ENCODE assay signal across 8 mouse cellular contexts in the genomic region with DNA sequence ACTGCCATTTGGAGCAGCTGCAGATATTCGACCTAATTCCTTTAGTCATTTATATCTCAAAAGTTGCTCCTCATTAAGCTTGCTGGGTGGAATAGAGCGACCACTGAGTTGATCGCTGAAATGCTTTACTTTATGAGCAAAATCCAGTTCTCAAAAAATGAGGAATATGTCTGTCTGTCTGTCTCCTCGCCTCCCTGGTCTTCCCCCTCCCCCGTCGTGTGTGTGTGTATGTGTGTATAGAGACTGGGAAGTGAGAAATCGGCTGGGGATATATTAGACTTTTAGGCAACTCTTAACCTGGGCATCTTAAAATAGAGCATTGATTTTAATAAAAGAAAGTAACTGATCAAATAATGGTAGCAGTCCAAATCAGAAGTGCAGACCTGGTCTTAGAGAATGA. TPM values are rescaled to one million over a fixed set of nuclear protein-coding genes. Genes with fewer than 3 reads are reported as not detected.
DNase-seq lines count a peak whose midpoint lies in the region; ATAC-seq and TF ChIP-seq lines count a peak whose summit lies in the region.

No protein-coding gene starts in this region.

- no peaks in the 10 kb centered on the region for H3K27me3 ChIP-seq in heart, embryonic 10.5 days (ENCODE audit: insufficient read depth, poor library complexity, severe bottlenecking)
- H3K27me3 ChIP-seq in ES-Bruce4 (ENCODE audit: control insufficient read depth, insufficient read depth, low read length, poor library complexity, severe bottlenecking) = no peaks in the 10 kb centered on the region
- no peaks in the 10 kb centered on the region for H3K27me3 ChIP-seq in forebrain, embryonic 16.5 days (replicated peaks; ENCODE audit: control insufficient read depth, insufficient read depth, low read length)
- no peaks in the 10 kb centered on the region for H3K27me3 ChIP-seq in liver, embryonic 16.5 days (ENCODE audit: control insufficient read depth, insufficient read depth, low read depth, low read length)

- no peak for DNase-seq in heart, embryonic 10.5 days (ENCODE audit: low spot score)
- no peak for DNase-seq in heart, postnatal 4 days
- no peak for DNase-seq in gastrocnemius, postnatal 10 days
- DNase-seq in gastrocnemius, adult 8-10 months (ENCODE audit: low spot score in 2 of 2) = no peak
- no peak for DNase-seq in adrenal gland, postnatal 25 days

- H3K9ac ChIP-seq in ES-Bruce4 (ENCODE audit: low read depth, poor library complexity, severe bottlenecking) = peak overlapping the region; percentile 66
- H3K9ac ChIP-seq in forebrain, embryonic 16.5 days (replicated peaks; ENCODE audit: low read depth, low read length) = peak overlapping the region; percentile 72
- peak overlapping the region; percentile 35 for H3K9ac ChIP-seq in liver, embryonic 16.5 days (ENCODE audit: low read depth, low read length)

- no peak for TF ChIP-seq EP300 in ES-Bruce4 (IDR thresholded peaks at IDR 0.05; ENCODE audit: insufficient read depth, low read depth, low read length)

- no peak for ATAC-seq in forebrain, embryonic 16.5 days
- no peak for ATAC-seq in liver, embryonic 16.5 days (ENCODE audit: low read depth)

- no peak for TF ChIP-seq POLR2A in ES-Bruce4 (IDR thresholded peaks at IDR 0.05; ENCODE audit: insufficient read depth, low read length)

- TF ChIP-seq CTCF in ES-Bruce4 (IDR thresholded peaks at IDR 0.05; ENCODE audit: low read depth, low read length) = no peak

- H3K27ac ChIP-seq in heart, embryonic 10.5 days = peak overlapping the region; percentile 90
- no peak overlapping the region for H3K27ac ChIP-seq in ES-Bruce4 (ENCODE audit: insufficient read depth, low read length)
- peak overlapping the region; percentile 71 for H3K27ac ChIP-seq in forebrain, embryonic 16.5 days (ENCODE audit: low read length)
- H3K27ac ChIP-seq in liver, embryonic 16.5 days (ENCODE audit: low read length) = peak overlapping the region; percentile 76

- no peaks in the 10 kb centered on the region for H3K9me3 ChIP-seq in heart, embryonic 10.5 days
- H3K9me3 ChIP-seq in ES-Bruce4 (replicated peaks; ENCODE audit: control insufficient read depth, insufficient read depth, low read length, poor library complexity, severe bottlenecking) = no peaks in the 10 kb centered on the region
- H3K9me3 ChIP-seq in forebrain, embryonic 16.5 days (ENCODE audit: control insufficient read depth, low read length) = no peaks in the 10 kb centered on the region
- no peaks in the 10 kb centered on the region for H3K9me3 ChIP-seq in liver, embryonic 16.5 days (replicated peaks; ENCODE audit: control insufficient read depth, low read length)

- H3K36me3 ChIP-seq in heart, embryonic 10.5 days = peaks cover 43% of the 10 kb centered on the region
- H3K36me3 ChIP-seq in ES-Bruce4 (ENCODE audit: control insufficient read depth, insufficient read depth, low read length, poor library complexity, severe bottlenecking) = peaks cover 21% of the 10 kb centered on the region
- peaks cover 14% of the 10 kb centered on the region for H3K36me3 ChIP-seq in forebrain, embryonic 16.5 days (ENCODE audit: control insufficient read depth, insufficient read depth)
- H3K36me3 ChIP-seq in liver, embryonic 16.5 days (ENCODE audit: control insufficient read depth, insufficient read depth) = peaks cover 18% of the 10 kb centered on the region

- peak overlapping the region; percentile 94 for H3K4me2 ChIP-seq in forebrain, embryonic 16.5 days (ENCODE audit: low read length)
- H3K4me2 ChIP-seq in liver, embryonic 16.5 days (ENCODE audit: low read depth, low read length) = peak overlapping the region; percentile 79

- peaks cover 9% of the 10 kb centered on the region; the same call in 1 of the 2 replicates for H3K4me1 ChIP-seq in heart, embryonic 10.5 days
- H3K4me1 ChIP-seq in ES-Bruce4 (ENCODE audit: control insufficient read depth, insufficient read depth, low read length) = no peaks in the 10 kb centered on the region
- peaks cover 11% of the 10 kb centered on the region for H3K4me1 ChIP-seq in forebrain, embryonic 16.5 days (replicated peaks; ENCODE audit: control insufficient read depth, insufficient read depth, low read length)
- H3K4me1 ChIP-seq in liver, embryonic 16.5 days (ENCODE audit: control insufficient read depth, low read depth, low read length) = peaks cover 21% of the 10 kb centered on the region

- peak overlapping the region; percentile 75 for H3K4me3 ChIP-seq in heart, embryonic 10.5 days
- peak overlapping the region; percentile 95 for H3K4me3 ChIP-seq in ES-Bruce4 (ENCODE audit: low read depth, low read length)
- H3K4me3 ChIP-seq in forebrain, embryonic 16.5 days (replicated peaks; ENCODE audit: low read length) = peak overlapping the region; percentile 76
- peak overlapping the region; percentile 73 for H3K4me3 ChIP-seq in liver, embryonic 16.5 days (ENCODE audit: low read depth, low read length)

- 19% methylated on average over 7 of the region's 7 CpGs for WGBS in heart, embryonic 10.5 days
- WGBS in forebrain, embryonic 16.5 days = 17% methylated on average over 7 of the region's 7 CpGs
- WGBS in liver, embryonic 16.5 days (ENCODE audit: insufficient replicate concordance) = 4% methylated on average over 7 of the region's 7 CpGs

RNA-seq across cellular contexts. Expression of gene Ing4, which starts 0.7 kb away (rescaled TPM):
- polyA plus RNA-seq in heart, embryonic 10.5 days (2016; fragmentation: Nextera tagmentation; extraction: Ambion mirVana) = 74.4 and 84.5 TPM in 2 replicates
- total RNA-seq in heart, postnatal 4 days (2021) = 10 to 100 TPM; 40.8 to 43.6 TPM
- 44.0 and 54.7 TPM in 2 replicates for polyA plus RNA-seq in ES-Bruce4 (2011; ENCODE audit: insufficient read depth, insufficient read length, low read depth, missing spikeins)
- polyA plus RNA-seq in forebrain, embryonic 16.5 days (2015; fragmentation: Nextera tagmentation; extraction: Ambion mirVana) = 200 and 204 TPM in 2 replicates
- polyA plus RNA-seq in liver, embryonic 16.5 days (2015; fragmentation: Nextera tagmentation; extraction: Ambion mirVana) = 27.6 and 32.4 TPM in 2 replicates
- total RNA-seq in gastrocnemius, postnatal 10 days (2021) = 10 to 100 TPM; 33.4 to 42.7 TPM
- total RNA-seq in gastrocnemius, adult 8-10 months (2022) = 10 to 100 TPM; 19.8 to 22.3 (median 20.7) TPM
- total RNA-seq in adrenal gland, postnatal 25 days (2021) = 82.3 and 102 TPM in 2 replicates

RNA-seq across cellular contexts. Expression of gene Acrbp, which starts 9.3 kb away (rescaled TPM):
- 4.8 and 8.0 TPM in 2 replicates for polyA plus RNA-seq in heart, embryonic 10.5 days (2016; fragmentation: Nextera tagmentation; extraction: Ambion mirVana)
- total RNA-seq in heart, postnatal 4 days (2021) = 1 to 10 TPM; 1.7 to 3.2 TPM
- 25.3 and 25.7 TPM in 2 replicates for polyA plus RNA-seq in ES-Bruce4 (2011; ENCODE audit: insufficient read depth, insufficient read length, low read depth, missing spikeins)
- polyA plus RNA-seq in forebrain, embryonic 16.5 days (2015; fragmentation: Nextera tagmentation; extraction: Ambion mirVana) = 21.4 and 31.6 TPM in 2 replicates
- 2.0 and 4.5 TPM in 2 replicates for polyA plus RNA-seq in liver, embryonic 16.5 days (2015; fragmentation: Nextera tagmentation; extraction: Ambion mirVana)
- total RNA-seq in gastrocnemius, postnatal 10 days (2021) = 1 to 10 TPM; 2.7 to 4.7 TPM
- 1 to 10 TPM in 3 of 4 experiments, under 1 TPM in 1; 0.97 to 2.5 (median 1.5) TPM for total RNA-seq in gastrocnemius, adult 8-10 months (2022)
- 10.4 and 11.7 TPM in 2 replicates for total RNA-seq in adrenal gland, postnatal 25 days (2021)

RNA-seq across cellular contexts. Expression of gene Lpar5, which starts 27.5 kb away (rescaled TPM):
- 0.37 and 0.38 TPM in 2 replicates for polyA plus RNA-seq in heart, embryonic 10.5 days (2016; fragmentation: Nextera tagmentation; extraction: Ambion mirVana)
- not detected for total RNA-seq in heart, postnatal 4 days (2021)
- polyA plus RNA-seq in ES-Bruce4 (2011; ENCODE audit: insufficient read depth, insufficient read length, low read depth, missing spikeins) = 2.5 and 3.7 TPM in 2 replicates
- polyA plus RNA-seq in forebrain, embryonic 16.5 days (2015; fragmentation: Nextera tagmentation; extraction: Ambion mirVana) = 0.44 and 0.60 TPM in 2 replicates
- polyA plus RNA-seq in liver, embryonic 16.5 days (2015; fragmentation: Nextera tagmentation; extraction: Ambion mirVana) = 1.4 and 1.5 TPM in 2 replicates
- under 1 TPM; 0.16 to 0.41 TPM for total RNA-seq in gastrocnemius, postnatal 10 days (2021)
- total RNA-seq in gastrocnemius, adult 8-10 months (2022) = under 1 TPM in 1 of 4 experiments, not detected in 3; 0.20 TPM
- total RNA-seq in adrenal gland, postnatal 25 days (2021) = 0.36 TPM in 1 of 2 replicates, not detected in the other

RNA-seq across cellular contexts. Expression of gene Zfp384, which starts 31.3 kb away (rescaled TPM):
- 7.9 and 14.2 TPM in 2 replicates for polyA plus RNA-seq in heart, embryonic 10.5 days (2016; fragmentation: Nextera tagmentation; extraction: Ambion mirVana)
- 10 to 100 TPM; 28.5 to 30.7 TPM for total RNA-seq in heart, postnatal 4 days (2021)
- polyA plus RNA-seq in ES-Bruce4 (2011; ENCODE audit: insufficient read depth, insufficient read length, low read depth, missing spikeins) = 32.4 and 33.8 TPM in 2 replicates
- polyA plus RNA-seq in forebrain, embryonic 16.5 days (2015; fragmentation: Nextera tagmentation; extraction: Ambion mirVana) = 15.2 and 19.0 TPM in 2 replicates
- polyA plus RNA-seq in liver, embryonic 16.5 days (2015; fragmentation: Nextera tagmentation; extraction: Ambion mirVana) = 3.5 and 3.6 TPM in 2 replicates
- 10 to 100 TPM; 21.9 to 27.4 TPM for total RNA-seq in gastrocnemius, postnatal 10 days (2021)
- 10 to 100 TPM; 24.3 to 29.7 (median 27.4) TPM for total RNA-seq in gastrocnemius, adult 8-10 months (2022)
- 59.6 and 61.3 TPM in 2 replicates for total RNA-seq in adrenal gland, postnatal 25 days (2021)

RNA-seq across cellular contexts. Expression of gene Pianp, which starts 43.7 kb away (rescaled TPM):
- polyA plus RNA-seq in heart, embryonic 10.5 days (2016; fragmentation: Nextera tagmentation; extraction: Ambion mirVana) = 0.14 TPM in 1 of 2 replicates, not detected in the other
- 1 to 10 TPM in 1 of 2 experiments, under 1 TPM in 1; 0.69 to 1.5 TPM for total RNA-seq in heart, postnatal 4 days (2021)
- 14.3 and 21.4 TPM in 2 replicates for polyA plus RNA-seq in ES-Bruce4 (2011; ENCODE audit: insufficient read depth, insufficient read length, low read depth, missing spikeins)
- polyA plus RNA-seq in forebrain, embryonic 16.5 days (2015; fragmentation: Nextera tagmentation; extraction: Ambion mirVana) = 36.6 and 44.7 TPM in 2 replicates
- polyA plus RNA-seq in liver, embryonic 16.5 days (2015; fragmentation: Nextera tagmentation; extraction: Ambion mirVana) = 0.05 and 0.11 TPM in 2 replicates
- total RNA-seq in gastrocnemius, postnatal 10 days (2021) = under 1 TPM; 0.61 TPM
- under 1 TPM in 3 of 4 experiments, not detected in 1; 0.19 to 0.70 (median 0.36) TPM for total RNA-seq in gastrocnemius, adult 8-10 months (2022)
- 1.2 and 2.1 TPM in 2 replicates for total RNA-seq in adrenal gland, postnatal 25 days (2021)
